Mouse (Mus musculus): ENCODE measurements around the gene Edn3.

DNA sequence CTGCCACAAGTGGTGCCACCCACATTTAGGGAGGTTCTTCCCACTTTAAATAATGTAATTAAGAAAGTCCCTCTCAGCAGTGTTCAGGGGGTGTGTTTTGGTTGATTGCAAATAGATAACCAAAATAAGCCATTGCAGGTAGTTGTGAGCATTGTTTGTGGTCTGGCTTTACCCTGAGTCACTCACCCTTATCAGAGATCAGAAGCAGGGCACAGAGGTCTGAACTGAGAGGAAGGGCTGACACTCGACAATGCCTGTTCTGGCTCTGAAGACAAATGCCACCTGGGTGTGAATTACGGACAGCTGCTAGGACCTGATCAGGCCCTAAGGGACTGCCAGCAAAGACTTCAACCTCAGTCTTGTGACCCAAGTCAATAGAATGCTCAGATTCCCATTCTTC, 47.5 kb downstream of the Edn3 start:
- TF ChIP-seq CTCF (IDR thresholded peaks at IDR 0.05; ENCODE audit: control insufficient read depth, insufficient read depth, low read length) (no peak), POLR2A (IDR thresholded peaks at IDR 0.05; ENCODE audit: borderline replicate concordance, control insufficient read depth, low read depth, low read length) (no peak)
